Mouse (Mus musculus): ENCODE measurements around the gene Defa23. TPM values are rescaled to one million over a fixed set of nuclear protein-coding genes. Genes with fewer than 3 reads are reported as not detected.
"Not testable (repeated sequence)": the region's sequence is repeated elsewhere in the genome, so short reads cannot be mapped to it uniquely, and the experiment has no call there.

The Defa23 gene
- polyA plus RNA-seq (2016; fragmentation: Nextera tagmentation; extraction: Ambion mirVana): not detected in 2 replicates

DNA sequence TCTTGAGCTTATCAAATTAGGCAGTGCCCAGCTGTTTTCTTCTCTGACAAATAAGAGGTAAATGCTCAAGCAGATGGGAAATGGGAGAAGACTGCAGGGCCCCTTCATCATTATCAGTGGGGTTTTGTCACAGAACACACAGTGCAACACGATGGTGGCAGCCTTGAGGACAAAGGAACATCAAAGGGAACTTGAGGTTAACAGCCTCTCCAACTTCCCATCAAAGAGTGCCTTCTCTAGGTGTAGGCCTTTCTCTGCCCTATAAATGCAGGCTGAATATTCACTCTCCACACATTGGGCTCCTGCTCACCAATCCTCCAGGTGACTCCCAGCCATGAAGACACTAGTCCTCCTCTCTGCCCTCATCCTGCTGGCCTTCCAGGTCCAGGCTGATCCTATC lies at the start of gene Defa23:
Gene Defa23 (plus strand): TSS at position 301 of the 400 bp plus-strand sequence.
- WGBS: no CpG with 5 or more reads among the region's 1 CpGs
- not testable (repeated sequence) for H3K4me1 ChIP-seq; H3K9me3 ChIP-seq; H3K27ac ChIP-seq (replicated peaks); H3K9ac ChIP-seq (replicated peaks); H3K4me3 ChIP-seq; H3K36me3 ChIP-seq; H3K27me3 ChIP-seq; ATAC-seq (ENCODE audit: low FRiP score, low read depth); H3K4me2 ChIP-seq (replicated peaks)

DNA sequence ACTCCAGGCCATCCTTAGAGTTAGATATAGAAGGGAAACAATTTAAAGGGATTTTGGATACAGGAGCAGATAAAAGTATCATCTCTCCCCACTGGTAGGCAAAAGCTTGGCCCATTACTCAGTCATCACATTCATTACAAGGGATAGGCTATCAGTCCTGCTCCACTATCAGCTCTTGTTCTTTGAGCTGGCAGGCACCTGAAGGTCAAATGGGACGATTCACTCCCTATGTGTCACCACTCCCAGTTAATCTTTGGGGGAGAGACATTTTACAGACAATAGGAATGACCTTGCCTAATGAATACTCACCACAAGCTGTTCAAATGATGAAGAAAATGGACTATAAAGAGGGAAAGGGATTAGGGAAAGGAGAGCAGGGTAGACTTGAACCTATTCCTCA lies 48.0 kb upstream of the Defa23 start:
- no peaks in the 10 kb centered on the region for H3K36me3 ChIP-seq
- H3K4me2 ChIP-seq (replicated peaks): no peak overlapping the region
- H3K9me3 ChIP-seq: peaks cover 19% of the 10 kb centered on the region; the same call in 1 of the 2 replicates
- no peak for ATAC-seq (ENCODE audit: low FRiP score, low read depth)
- H3K27me3 ChIP-seq: no peaks in the 10 kb centered on the region
- no peaks in the 10 kb centered on the region for H3K4me1 ChIP-seq
- H3K4me3 ChIP-seq: no peak overlapping the region
- no peak overlapping the region for H3K9ac ChIP-seq (replicated peaks)
- H3K27ac ChIP-seq (replicated peaks): no peak overlapping the region
- 43% methylated on average over 1 of the region's 1 CpGs for WGBS

DNA sequence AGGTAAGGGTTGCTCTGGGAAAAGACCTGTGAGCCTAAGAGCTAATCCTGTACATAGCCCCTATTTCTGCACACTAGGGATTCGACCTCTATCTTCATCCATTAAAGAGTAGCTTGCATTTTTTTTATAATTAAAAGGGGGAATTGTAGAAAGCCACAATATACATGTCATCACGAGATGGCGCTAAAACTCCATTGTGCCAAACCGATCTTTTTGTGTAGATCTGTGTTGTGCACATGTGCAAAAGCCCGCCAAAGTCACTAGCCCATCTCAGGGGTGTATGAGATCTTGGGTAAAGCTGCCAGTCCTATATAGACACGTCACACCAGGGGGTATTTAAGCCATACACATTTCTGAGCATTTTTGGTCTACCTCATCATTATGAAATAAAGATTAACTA lies 46.3 kb upstream of the Defa23 start:
- ATAC-seq (ENCODE audit: low FRiP score, low read depth); H3K27ac ChIP-seq (replicated peaks); H3K4me2 ChIP-seq (replicated peaks); H3K36me3 ChIP-seq; H3K4me1 ChIP-seq; H3K9ac ChIP-seq (replicated peaks); H3K4me3 ChIP-seq; H3K27me3 ChIP-seq: not testable (repeated sequence)
- H3K9me3 ChIP-seq: peaks cover 25% of the 10 kb centered on the region; the same call in 1 of the 2 replicates
- WGBS: 46% methylated on average over 6 of the region's 6 CpGs

DNA sequence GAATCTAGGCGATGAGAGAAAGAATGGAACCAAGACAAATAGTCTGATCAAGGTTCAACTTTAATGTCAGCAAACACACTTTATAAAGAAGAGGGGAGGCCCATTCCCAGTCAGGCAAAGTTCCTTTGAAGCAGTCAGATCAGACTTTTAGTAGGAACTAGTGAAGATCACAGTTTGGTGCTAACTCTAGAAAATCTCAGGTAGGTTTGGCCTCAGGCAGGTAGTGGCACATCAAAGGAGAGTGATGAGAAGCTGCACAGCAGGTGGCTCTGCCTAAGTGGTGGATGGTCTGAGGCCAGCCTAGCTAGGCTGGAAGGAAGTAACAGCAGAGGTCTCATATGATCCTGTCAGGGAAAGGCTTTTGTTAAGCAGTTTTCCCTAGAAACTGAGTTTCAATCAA lies 44.3 kb upstream of the Defa23 start:
- H3K4me2 ChIP-seq (replicated peaks); H3K27me3 ChIP-seq; H3K4me3 ChIP-seq; ATAC-seq (ENCODE audit: low FRiP score, low read depth); H3K27ac ChIP-seq (replicated peaks); H3K36me3 ChIP-seq; H3K4me1 ChIP-seq; H3K9ac ChIP-seq (replicated peaks): not testable (repeated sequence)
- WGBS: 86% methylated on average over 1 of the region's 1 CpGs
- H3K9me3 ChIP-seq: peaks cover 25% of the 10 kb centered on the region; the same call in 1 of the 2 replicates

DNA sequence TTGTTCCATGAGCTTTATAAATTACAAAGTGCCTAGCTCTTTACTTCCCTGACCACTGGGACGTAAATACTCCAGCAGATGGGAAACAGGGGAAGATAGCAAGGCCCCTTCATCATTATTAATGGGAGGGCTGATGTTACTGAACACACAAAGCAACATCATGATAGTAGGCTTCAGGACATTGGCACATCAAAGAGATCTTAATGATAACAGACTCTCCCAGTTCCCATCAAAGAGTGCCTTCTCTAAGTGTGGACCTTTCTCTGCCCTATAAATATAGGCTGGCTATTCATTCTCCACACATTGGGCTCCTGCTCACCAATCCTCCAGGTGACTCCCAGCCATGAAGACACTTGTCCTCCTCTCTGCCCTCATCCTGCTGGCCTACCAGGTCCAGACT lies 29.6 kb upstream of the Defa23 start, which contains the start of gene Defa21:
Gene Defa21 (plus strand): TSS at position 301 of the 400 bp plus-strand sequence.
- not testable (repeated sequence) for H3K27ac ChIP-seq (replicated peaks); H3K27me3 ChIP-seq; ATAC-seq (ENCODE audit: low FRiP score, low read depth); H3K4me3 ChIP-seq; H3K9me3 ChIP-seq; H3K4me1 ChIP-seq; H3K36me3 ChIP-seq; H3K4me2 ChIP-seq (replicated peaks); H3K9ac ChIP-seq (replicated peaks)
- WGBS: no CpG with 5 or more reads among the region's 1 CpGs

DNA sequence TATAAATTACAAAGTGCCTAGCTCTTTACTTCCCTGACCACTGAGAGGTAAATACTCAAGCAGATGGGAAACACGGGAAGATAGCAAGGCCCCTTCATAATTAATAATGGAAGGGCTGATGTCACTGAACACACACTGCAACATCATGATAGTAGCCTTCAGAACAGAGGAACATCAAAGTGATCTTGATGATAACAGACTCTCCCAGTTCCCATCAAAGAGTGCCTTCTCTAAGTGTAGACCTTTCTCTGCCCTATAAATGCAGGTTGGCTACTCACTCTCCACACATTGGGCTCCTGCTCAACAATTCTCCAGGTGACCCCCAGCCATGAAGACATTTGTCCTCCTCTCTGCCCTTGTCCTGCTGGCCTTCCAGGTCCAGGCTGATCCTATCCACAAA lies 9.9 kb downstream of the Defa23 start, which contains the start of gene Defa35:
Gene Defa35 (plus strand): TSS at position 301 of the 400 bp plus-strand sequence.
- 76% methylated on average over 1 of the region's 1 CpGs for WGBS
- not testable (repeated sequence) for H3K9ac ChIP-seq (replicated peaks)

DNA sequence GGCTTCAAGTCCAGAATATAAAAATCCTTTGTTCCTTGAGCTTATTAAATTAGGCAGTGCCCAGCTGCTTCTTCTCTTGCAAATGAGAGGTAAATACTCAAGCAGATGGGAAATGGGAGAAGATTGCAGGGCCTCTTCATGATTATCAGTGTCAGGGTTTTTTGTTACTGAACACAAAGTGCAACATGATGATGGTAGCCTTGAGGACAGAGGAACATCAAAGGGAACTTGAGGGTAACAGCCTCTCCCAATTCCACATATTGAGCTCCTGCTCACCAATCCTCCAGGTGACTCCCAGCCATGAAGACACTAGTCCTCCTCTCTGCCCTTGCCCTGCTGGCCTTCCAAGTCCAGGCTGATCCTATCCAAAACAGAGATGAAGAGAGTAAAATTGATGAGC lies 29.3 kb downstream of the Defa23 start, which contains the start of gene Defa25:
Gene Defa25 (plus strand): TSS at position 301 of the 400 bp plus-strand sequence.
- not testable (repeated sequence) for H3K9ac ChIP-seq (replicated peaks); H3K36me3 ChIP-seq; ATAC-seq (ENCODE audit: low FRiP score, low read depth)

More for the DNA sequence above, 9.9 kb downstream of the Defa23 start, which contains the start of gene Defa35:
- H3K27me3 ChIP-seq; H3K27ac ChIP-seq (replicated peaks); H3K4me1 ChIP-seq; H3K9me3 ChIP-seq; H3K36me3 ChIP-seq; ATAC-seq (ENCODE audit: low FRiP score, low read depth); H3K4me2 ChIP-seq (replicated peaks); H3K4me3 ChIP-seq: not testable (repeated sequence)

DNA sequence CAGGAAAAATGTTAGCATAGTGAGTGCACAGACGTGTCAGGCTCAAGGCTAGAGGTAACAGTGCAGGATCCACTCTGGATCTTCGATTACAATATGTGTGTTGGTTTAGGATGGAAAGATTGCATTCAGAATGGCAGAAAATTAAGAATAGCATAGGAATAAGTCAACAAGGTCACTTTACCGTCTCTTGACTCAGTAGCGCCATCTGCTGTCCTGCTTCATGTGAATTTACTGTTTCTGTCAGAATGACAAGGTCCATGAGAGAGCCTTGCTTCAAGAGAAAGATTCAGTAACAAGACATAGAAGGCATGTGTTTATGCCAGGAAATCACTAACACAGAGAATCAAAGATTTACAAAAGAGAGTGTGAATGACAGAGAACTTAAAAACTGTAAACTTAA lies 38.3 kb downstream of the Defa23 start:
- H3K4me1 ChIP-seq: no peaks in the 10 kb centered on the region
- H3K4me2 ChIP-seq (replicated peaks): no peak overlapping the region
- peaks cover 10% of the 10 kb centered on the region; the same call in 1 of the 2 replicates for H3K9me3 ChIP-seq
- H3K27ac ChIP-seq (replicated peaks): no peak overlapping the region
- ATAC-seq (ENCODE audit: low FRiP score, low read depth): no peak
- no peak overlapping the region for H3K9ac ChIP-seq (replicated peaks)
- no peaks in the 10 kb centered on the region for H3K36me3 ChIP-seq
- H3K4me3 ChIP-seq: no peak overlapping the region
- 50% methylated on average over 4 of the region's 4 CpGs for WGBS
- H3K27me3 ChIP-seq: no peaks in the 10 kb centered on the region

More for the DNA sequence above, 29.3 kb downstream of the Defa23 start, which contains the start of gene Defa25:
- H3K9me3 ChIP-seq; H3K4me1 ChIP-seq; H3K27ac ChIP-seq (replicated peaks); H3K4me2 ChIP-seq (replicated peaks); H3K27me3 ChIP-seq; H3K4me3 ChIP-seq: not testable (repeated sequence)

DNA sequence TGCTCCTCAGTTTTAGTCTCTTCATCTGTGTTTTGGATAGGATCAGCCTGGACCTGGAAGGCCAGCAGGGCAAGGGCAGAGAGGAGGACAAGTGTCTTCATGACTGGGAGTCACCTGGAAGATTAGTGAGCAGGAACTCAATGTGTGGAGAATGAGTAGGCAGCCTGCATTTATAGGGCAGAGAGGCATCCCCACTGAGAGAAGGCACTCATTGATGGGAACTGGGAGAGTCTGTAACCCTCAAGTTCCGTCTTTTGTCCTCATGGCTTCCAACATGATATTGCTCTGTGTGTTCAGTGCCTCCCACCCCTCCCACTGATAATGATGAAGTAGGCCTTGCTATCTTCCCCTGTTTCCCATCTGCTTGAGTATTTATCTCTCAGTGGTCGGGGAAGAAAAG lies 41.1 kb downstream of the Defa23 start, which contains the start of gene Gm14851:
Gene Gm14851 (minus strand): TSS at position 101 of the 400 bp plus-strand sequence.
- not testable (repeated sequence) for ATAC-seq (ENCODE audit: low FRiP score, low read depth); H3K36me3 ChIP-seq; H3K27me3 ChIP-seq; H3K27ac ChIP-seq (replicated peaks); H3K4me2 ChIP-seq (replicated peaks); H3K4me1 ChIP-seq; H3K4me3 ChIP-seq; H3K9ac ChIP-seq (replicated peaks)
- no CpG with 5 or more reads among the region's 2 CpGs for WGBS
- peaks cover 12% of the 10 kb centered on the region; the same call in 1 of the 2 replicates for H3K9me3 ChIP-seq

Other genes starting within 250 kb of the Defa23 start
- gene Defb33, start 162.4 kb upstream of the Defa23 start, polyA plus RNA-seq (2016; fragmentation: Nextera tagmentation; extraction: Ambion mirVana): not detected in 2 replicates
- not detected in 2 replicates for gene Gm15056, start 152.4 kb upstream of the Defa23 start, polyA plus RNA-seq (2016; fragmentation: Nextera tagmentation; extraction: Ambion mirVana)
- not detected in 2 replicates for gene Gm6040, start 133.0 kb upstream of the Defa23 start, polyA plus RNA-seq (2016; fragmentation: Nextera tagmentation; extraction: Ambion mirVana)
- gene AY761185, start 110.3 kb upstream of the Defa23 start, polyA plus RNA-seq (2016; fragmentation: Nextera tagmentation; extraction: Ambion mirVana): not detected in 2 replicates
- not detected in 2 replicates for gene Defa21, start 29.5 kb upstream of the Defa23 start, polyA plus RNA-seq (2016; fragmentation: Nextera tagmentation; extraction: Ambion mirVana)
- gene Defa35, start 10.0 kb downstream of the Defa23 start, polyA plus RNA-seq (2016; fragmentation: Nextera tagmentation; extraction: Ambion mirVana): not detected in 2 replicates
- gene Defa25, start 29.4 kb downstream of the Defa23 start, polyA plus RNA-seq (2016; fragmentation: Nextera tagmentation; extraction: Ambion mirVana): not detected in 2 replicates
- gene Gm14851, start 41.0 kb downstream of the Defa23 start, polyA plus RNA-seq (2016; fragmentation: Nextera tagmentation; extraction: Ambion mirVana): not detected in 2 replicates
- gene Defa30, start 79.6 kb downstream of the Defa23 start, polyA plus RNA-seq (2016; fragmentation: Nextera tagmentation; extraction: Ambion mirVana): not detected in 2 replicates
- gene Defa22, start 107.2 kb downstream of the Defa23 start, polyA plus RNA-seq (2016; fragmentation: Nextera tagmentation; extraction: Ambion mirVana): not detected in 2 replicates
- gene Defa31, start 136.6 kb downstream of the Defa23 start, polyA plus RNA-seq (2016; fragmentation: Nextera tagmentation; extraction: Ambion mirVana): not detected in 2 replicates
- not detected in 2 replicates for gene Gm15293, start 146.5 kb downstream of the Defa23 start, polyA plus RNA-seq (2016; fragmentation: Nextera tagmentation; extraction: Ambion mirVana)
- gene Gm15292, start 194.7 kb downstream of the Defa23 start, polyA plus RNA-seq (2016; fragmentation: Nextera tagmentation; extraction: Ambion mirVana): not detected in 2 replicates